Mouse (Mus musculus) limb, embryonic 10.5 days (tissue): ENCODE measurements around the gene Zfp704. TPM values are rescaled to one million over a fixed set of nuclear protein-coding genes. Genes with fewer than 3 reads are reported as not detected.
A peak's percentile ranks its signal among the peaks of the same experiment; 100 is the strongest.

Source experiments
- DNase-seq: peaks from one replicate; pipeline ENCODE4 v3.0.0-alpha.2; 2017; ENCODE audit warnings: low spot score
- H3K27ac ChIP-seq: fragments of 300-500 bp; sonication (generic); 2 replicates; pipeline ENCODE4 v1.5.1; 2016; ENCODE audit warnings: mild to moderate bottlenecking
- H3K27me3 ChIP-seq: fragments of 300-500 bp; sonication (generic); 2 replicates; pipeline ENCODE4 v1.6.1; 2016; ENCODE audit warnings: low read depth, mild to moderate bottlenecking; ENCODE audit not compliant: poor library complexity, severe bottlenecking
- H3K36me3 ChIP-seq: fragments of 300-500 bp; sonication (generic); 2 replicates; pipeline ENCODE4 v1.6.1; 2016; ENCODE audit warnings: mild to moderate bottlenecking, moderate library complexity
- H3K4me1 ChIP-seq: fragments of 300-500 bp; sonication (generic); 2 replicates; pipeline ENCODE4 v1.6.1; 2016
- H3K4me3 ChIP-seq: fragments of 300-500 bp; sonication (generic); 2 replicates; pipeline ENCODE4 v1.5.1; 2016; ENCODE audit warnings: mild to moderate bottlenecking, moderate library complexity
- H3K9me3 ChIP-seq: fragments of 300-500 bp; sonication (generic); replicated peaks from 2 replicates; pipeline ENCODE4 v1.6.1; 2016; ENCODE audit warnings: mild to moderate bottlenecking
- WGBS: fragments of 180-500 bp; shearing (Covaris S2); methylation state at CpG from one replicate; pipeline ENCODE4 v1.1.7; 2016; 5-methylcytosine and 5-hydroxymethylcytosine counted together
- polyA plus RNA-seq: library from polyadenylated mRNA; unstranded; fragments of >200 nt; fragmentation: Nextera tagmentation; extraction: Ambion mirVana; gene quantifications from 2 replicates; pipeline ENCODE4 v1.2.1, GENCODE M21; 2016

Zfp704 gene
- polyA plus RNA-seq, 1 experiment from 2014 or later, result 10.1 TPM

- no peak for DNase-seq
- no peak overlapping the region for H3K27ac ChIP-seq
- no peaks in the 10 kb centered on the region for H3K9me3 ChIP-seq
- H3K27me3 ChIP-seq, result no peaks in the 10 kb centered on the region
- H3K4me3 ChIP-seq, result no peak overlapping the region
- WGBS, result 92% methylated on average over 6 of the region's 6 CpGs
- H3K4me1 ChIP-seq, result no peaks in the 10 kb centered on the region
- peaks cover 40% of the 10 kb centered on the region for H3K36me3 ChIP-seq
Measured at GRCm38 (mm10) chr3:9460284-9460683, 149.6 kb downstream of the Zfp704 start.

GRCm38 (mm10) chr3:9456380-9456890, 153.4 kb downstream of the Zfp704 start:
- 74% methylated on average over 10 of the region's 10 CpGs for WGBS
- Histone ChIP-seq H3K4me1 (no peaks in the 10 kb centered on the region), H3K27me3 (no peaks in the 10 kb centered on the region), H3K36me3 (peaks cover 16% of the 10 kb centered on the region), H3K4me3 (no peak overlapping the region), H3K9me3 (no peaks in the 10 kb centered on the region), H3K27ac (no peak overlapping the region)
- no peak for DNase-seq

GRCm38 (mm10) chr3:9455351-9455750, 154.5 kb downstream of the Zfp704 start:
- no peak for DNase-seq
- 88% methylated on average over 5 of the region's 5 CpGs for WGBS
- Histone ChIP-seq H3K4me3 (no peak overlapping the region), H3K36me3 (peaks cover 17% of the 10 kb centered on the region), H3K27ac (no peak overlapping the region), H3K27me3 (no peaks in the 10 kb centered on the region), H3K9me3 (no peaks in the 10 kb centered on the region), H3K4me1 (no peaks in the 10 kb centered on the region)

GRCm38 (mm10) chr3:9454556-9455330, 155.1 kb downstream of the Zfp704 start:
- WGBS, result 91% methylated on average over 8 of the region's 8 CpGs
- no peaks in the 10 kb centered on the region for H3K27me3 ChIP-seq
- no peak overlapping the region for H3K4me3 ChIP-seq
- no peak overlapping the region for H3K27ac ChIP-seq
- H3K4me1 ChIP-seq, result no peaks in the 10 kb centered on the region
- peaks cover 17% of the 10 kb centered on the region; the same call in 1 of the 2 replicates for H3K36me3 ChIP-seq
- no peak for DNase-seq
- H3K9me3 ChIP-seq, result no peaks in the 10 kb centered on the region

- Histone ChIP-seq H3K4me1 (no peaks in the 10 kb centered on the region), H3K36me3 (peaks cover 56% of the 10 kb centered on the region)
- WGBS, result 90% methylated on average over 12 of the region's 12 CpGs
Measured at GRCm38 (mm10) chr3:9450521-9450920, 159.4 kb downstream of the Zfp704 start.

GRCm38 (mm10) chr3:9449261-9450007, 160.5 kb downstream of the Zfp704 start:
- H3K9me3 ChIP-seq, result no peaks in the 10 kb centered on the region
- H3K4me1 ChIP-seq, result no peaks in the 10 kb centered on the region
- no peak overlapping the region for H3K27ac ChIP-seq
- WGBS, result 82% methylated on average over 7 of the region's 7 CpGs
- peaks cover 62% of the 10 kb centered on the region for H3K36me3 ChIP-seq
- no peak overlapping the region for H3K4me3 ChIP-seq
- H3K27me3 ChIP-seq, result no peaks in the 10 kb centered on the region
- DNase-seq, result no peak

More at GRCm38 (mm10) chr3:9450521-9450920, 159.4 kb downstream of the Zfp704 start:
- H3K27me3 ChIP-seq, result no peaks in the 10 kb centered on the region
- H3K4me3 ChIP-seq, result no peak overlapping the region
- no peak overlapping the region for H3K27ac ChIP-seq
- DNase-seq, result no peak
- no peaks in the 10 kb centered on the region for H3K9me3 ChIP-seq

GRCm38 (mm10) chr3:9448541-9448940, 161.3 kb downstream of the Zfp704 start:
- peaks cover 69% of the 10 kb centered on the region for H3K36me3 ChIP-seq
- DNase-seq, result no peak
- H3K27ac ChIP-seq, result no peak overlapping the region
- H3K4me3 ChIP-seq, result no peak overlapping the region
- H3K4me1 ChIP-seq, result no peaks in the 10 kb centered on the region
- H3K27me3 ChIP-seq, result no peaks in the 10 kb centered on the region
- 92% methylated on average over 5 of the region's 5 CpGs for WGBS
- no peaks in the 10 kb centered on the region for H3K9me3 ChIP-seq

- H3K4me3 ChIP-seq, result no peak overlapping the region
- H3K9me3 ChIP-seq, result no peaks in the 10 kb centered on the region
- H3K27me3 ChIP-seq, result no peaks in the 10 kb centered on the region
- DNase-seq, result no peak
- WGBS, result 75% methylated on average over 5 of the region's 5 CpGs
- no peaks in the 10 kb centered on the region for H3K4me1 ChIP-seq
- H3K27ac ChIP-seq, result no peak overlapping the region
- H3K36me3 ChIP-seq, result peaks cover 60% of the 10 kb centered on the region
Measured at GRCm38 (mm10) chr3:9444558-9444957, 165.3 kb downstream of the Zfp704 start.

GRCm38 (mm10) chr3:9443981-9444380, 165.9 kb downstream of the Zfp704 start:
- peaks cover 62% of the 10 kb centered on the region for H3K36me3 ChIP-seq
- H3K27me3 ChIP-seq, result no peaks in the 10 kb centered on the region
- no peak overlapping the region for H3K4me3 ChIP-seq
- H3K9me3 ChIP-seq, result no peaks in the 10 kb centered on the region
- no peak overlapping the region for H3K27ac ChIP-seq
- DNase-seq, result no peak
- H3K4me1 ChIP-seq, result no peaks in the 10 kb centered on the region
- 94% methylated on average over 7 of the region's 7 CpGs for WGBS

GRCm38 (mm10) chr3:9443476-9443875, 166.4 kb downstream of the Zfp704 start:
- H3K27ac ChIP-seq, result no peak overlapping the region
- 89% methylated on average over 2 of the region's 2 CpGs for WGBS
- peaks cover 62% of the 10 kb centered on the region for H3K36me3 ChIP-seq
- no peaks in the 10 kb centered on the region for H3K4me1 ChIP-seq
- H3K4me3 ChIP-seq, result no peak overlapping the region
- no peak for DNase-seq
- H3K27me3 ChIP-seq, result no peaks in the 10 kb centered on the region
- H3K9me3 ChIP-seq, result no peaks in the 10 kb centered on the region

GRCm38 (mm10) chr3:9441566-9442540, 168.0 kb downstream of the Zfp704 start:
- Histone ChIP-seq H3K4me1 (no peaks in the 10 kb centered on the region), H3K27ac (no peak overlapping the region), H3K27me3 (no peaks in the 10 kb centered on the region), H3K36me3 (peaks cover 63% of the 10 kb centered on the region), H3K4me3 (no peak overlapping the region), H3K9me3 (no peaks in the 10 kb centered on the region)
- WGBS, result 96% methylated on average over 27 of the region's 27 CpGs
- no peak for DNase-seq

GRCm38 (mm10) chr3:9440466-9440865, 169.4 kb downstream of the Zfp704 start:
- peak; percentile 3 for DNase-seq
- Histone ChIP-seq H3K4me3 (no peak overlapping the region), H3K27me3 (no peaks in the 10 kb centered on the region), H3K9me3 (no peaks in the 10 kb centered on the region), H3K27ac (no peak overlapping the region), H3K4me1 (no peaks in the 10 kb centered on the region), H3K36me3 (peaks cover 62% of the 10 kb centered on the region)
- 88% methylated on average over 6 of the region's 6 CpGs for WGBS
